Mouse (Mus musculus): ENCODE data around the gene Cryba2. TPM values are rescaled to one million over a fixed set of nuclear protein-coding genes. Genes with fewer than 3 reads are reported as not detected.
A peak's percentile ranks its signal among the peaks of the same experiment; 100 is the strongest.

Cryba2 gene
- not detected for total RNA-seq (2022)

DNA sequence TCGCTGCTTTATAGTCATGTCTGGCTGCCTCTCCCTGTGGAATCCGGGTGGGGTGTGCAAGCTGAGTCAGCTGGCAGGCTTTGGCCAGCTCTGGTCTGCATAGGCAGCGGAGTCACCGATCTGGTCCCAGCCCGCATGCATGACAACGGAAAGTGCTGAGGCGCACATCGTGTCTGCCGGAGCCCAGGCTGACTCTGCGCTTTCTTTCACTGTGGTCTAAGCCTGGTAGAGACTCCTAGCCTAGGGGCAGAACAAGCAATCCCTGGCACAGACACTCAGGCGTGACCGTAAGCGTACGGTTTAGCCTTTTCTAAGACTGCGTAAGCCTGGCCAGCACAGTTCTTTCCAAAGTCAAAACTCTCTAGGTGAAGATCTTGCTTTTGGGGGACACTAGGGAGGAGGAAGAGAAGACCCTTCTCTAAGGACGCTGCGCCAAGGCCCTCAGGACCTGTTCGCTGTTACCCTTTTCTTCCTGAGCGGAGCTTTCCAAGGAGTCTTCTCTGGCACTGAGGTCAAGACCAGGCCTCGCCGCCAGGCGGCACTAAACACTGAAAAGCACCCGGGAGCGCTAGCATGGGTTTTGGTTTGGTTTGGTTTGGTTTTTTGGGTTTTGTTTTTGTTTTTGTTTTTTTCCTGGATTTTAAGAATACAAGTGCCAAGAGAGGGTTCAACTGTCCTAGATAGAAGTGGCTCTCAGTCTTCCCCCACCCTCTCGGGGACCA, at the start of gene Cryba2:
Gene Cryba2 (minus strand): TSS at position 10 of the 722 bp plus-strand sequence.
- no peak for DNase-seq (ENCODE audit: low spot score in 2 of 2)

DNA sequence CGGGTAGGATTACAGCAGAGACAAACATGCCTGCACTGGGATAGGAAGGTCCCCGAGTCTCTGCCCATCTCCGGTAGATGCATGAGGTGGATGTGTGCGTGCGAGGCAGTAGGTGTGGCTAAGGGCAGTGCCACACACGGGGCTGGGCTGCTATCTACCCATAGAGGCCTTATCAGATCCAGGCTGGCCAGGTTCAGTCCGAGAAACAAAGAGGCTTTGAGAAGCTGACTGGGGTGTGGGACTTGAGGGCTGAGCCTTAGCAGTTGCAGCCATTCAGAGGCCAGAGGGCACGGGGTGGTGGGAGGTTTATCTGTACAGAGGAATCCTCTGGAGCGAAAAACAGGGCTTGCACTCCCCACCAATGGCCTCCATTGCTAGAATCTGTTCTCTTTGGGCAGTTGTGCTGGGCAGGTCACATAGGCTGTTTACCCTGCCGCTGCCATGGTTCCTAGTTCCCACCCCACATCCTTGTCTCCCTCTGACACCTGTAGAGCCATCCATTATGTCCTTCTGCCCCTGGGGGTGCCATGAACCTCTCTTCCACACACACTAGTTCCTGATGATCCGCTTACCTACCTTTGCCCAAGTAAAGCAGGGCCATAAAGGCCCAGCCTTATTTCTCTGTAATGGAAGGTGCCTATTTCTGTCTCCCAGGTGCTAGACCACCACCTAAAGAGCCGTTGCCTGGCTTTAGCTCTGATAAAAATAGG, 48.9 kb upstream of the Cryba2 start:
- no peak for DNase-seq (ENCODE audit: low spot score in 2 of 2)

DNA sequence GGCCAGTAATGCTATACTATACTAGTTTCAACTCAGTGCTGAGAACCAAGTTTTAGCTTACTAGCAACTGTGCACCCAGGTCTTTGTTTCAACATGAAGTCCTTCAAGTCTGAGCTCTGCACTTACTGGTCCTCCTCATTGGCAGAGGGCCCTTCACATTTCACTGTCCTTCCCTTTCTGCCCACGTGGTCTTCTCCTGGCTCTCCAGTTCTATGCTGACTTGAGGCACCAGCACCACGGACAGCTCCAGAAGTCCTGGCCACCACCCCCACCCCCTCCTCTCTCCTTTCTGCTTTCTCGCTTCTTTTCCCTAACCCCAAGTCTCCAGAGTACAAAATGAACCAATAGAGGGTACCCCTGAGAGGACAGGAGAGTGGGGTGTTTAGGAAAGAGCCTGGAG, 46.8 kb upstream of the Cryba2 start:
- DNase-seq (ENCODE audit: low spot score in 2 of 2) = no peak

DNA sequence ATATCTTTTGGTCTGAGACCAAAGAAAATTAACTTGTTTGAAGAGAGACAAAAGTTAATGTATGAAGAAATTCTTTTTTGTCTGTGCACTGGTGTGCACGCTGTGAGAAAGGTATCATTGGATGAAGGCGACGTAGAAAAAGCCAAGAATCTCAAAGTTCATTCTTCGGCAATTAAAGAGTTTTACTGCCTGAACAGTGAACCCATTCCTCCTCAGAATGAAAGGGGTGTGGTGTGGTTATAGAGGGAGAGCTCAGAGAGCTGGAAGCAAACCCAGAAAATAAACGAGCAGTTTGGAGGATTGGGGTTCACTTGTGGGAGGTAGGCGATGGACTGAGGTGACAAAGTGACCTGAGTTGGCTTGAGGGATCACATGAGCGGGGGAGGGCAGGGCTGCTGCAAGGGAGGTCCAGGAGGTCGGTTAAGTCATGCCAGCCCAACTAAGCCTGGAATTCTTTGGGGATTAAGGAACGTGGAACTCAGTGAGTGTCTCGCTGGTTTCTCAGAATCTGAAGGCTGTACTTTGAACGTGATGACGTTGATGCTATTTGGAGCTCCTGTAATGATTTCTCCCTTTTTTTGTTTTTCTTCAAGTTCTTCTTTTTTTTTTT, 43.4 kb upstream of the Cryba2 start:
- no peak for DNase-seq (ENCODE audit: low spot score in 2 of 2)

DNA sequence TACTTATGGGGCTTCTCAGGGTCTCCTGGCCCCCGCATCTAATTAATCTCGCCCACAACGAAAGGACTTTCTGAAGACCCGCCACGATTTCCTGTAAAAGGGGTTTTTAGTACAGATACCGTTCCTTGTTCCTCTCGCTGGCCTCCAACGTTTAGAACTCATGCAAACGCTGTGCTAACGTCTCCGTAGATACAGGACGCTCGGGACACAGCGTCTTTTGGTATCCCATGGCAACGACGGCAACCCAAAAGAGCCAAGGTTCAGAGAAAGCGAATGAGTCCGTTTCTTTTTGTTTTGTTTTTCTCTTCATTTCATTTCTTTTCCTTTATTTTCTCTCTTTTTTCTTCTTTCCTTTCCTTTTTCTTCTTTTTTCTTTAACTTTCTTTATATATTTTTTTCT, 42.5 kb upstream of the Cryba2 start, which contains the start of gene Cfap65:
Gene Cfap65 (minus strand): TSS at position 198 of the 400 bp plus-strand sequence.
- DNase-seq (ENCODE audit: low spot score in 2 of 2) = no peak

DNA sequence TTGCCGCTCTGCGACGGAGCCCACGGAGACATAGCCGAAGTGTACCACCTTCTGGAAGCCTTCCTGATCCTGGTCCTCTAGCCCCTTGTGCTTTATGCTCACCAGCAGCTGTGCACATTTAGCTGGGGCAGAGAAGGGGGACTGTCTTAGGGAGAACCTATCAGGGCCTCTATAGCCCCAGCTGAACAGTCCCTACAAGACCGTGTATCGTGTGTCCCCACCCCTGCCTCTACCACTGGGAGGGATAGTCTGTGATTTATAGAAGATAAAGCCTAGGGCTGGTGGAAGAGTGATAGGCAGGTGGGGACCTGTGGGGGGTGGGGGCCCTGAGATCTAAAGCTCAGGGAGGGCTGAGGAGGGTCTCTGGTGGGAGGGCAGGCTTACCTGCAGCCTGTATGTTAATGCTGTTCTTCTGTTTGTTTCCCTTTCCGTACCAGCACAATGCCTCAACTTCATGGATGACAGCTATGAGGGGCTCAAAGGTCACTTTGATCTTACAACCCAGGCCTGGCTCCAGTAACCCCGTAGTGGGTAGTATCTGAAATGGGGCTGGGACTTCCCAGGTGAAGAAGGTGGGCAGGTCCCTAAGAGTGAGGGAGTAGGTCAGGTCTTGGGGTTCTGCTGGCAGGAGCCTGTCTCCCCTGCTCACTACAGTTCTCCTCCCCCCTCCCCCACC, 34.8 kb upstream of the Cryba2 start:
- DNase-seq (ENCODE audit: low spot score in 2 of 2) = no peak

DNA sequence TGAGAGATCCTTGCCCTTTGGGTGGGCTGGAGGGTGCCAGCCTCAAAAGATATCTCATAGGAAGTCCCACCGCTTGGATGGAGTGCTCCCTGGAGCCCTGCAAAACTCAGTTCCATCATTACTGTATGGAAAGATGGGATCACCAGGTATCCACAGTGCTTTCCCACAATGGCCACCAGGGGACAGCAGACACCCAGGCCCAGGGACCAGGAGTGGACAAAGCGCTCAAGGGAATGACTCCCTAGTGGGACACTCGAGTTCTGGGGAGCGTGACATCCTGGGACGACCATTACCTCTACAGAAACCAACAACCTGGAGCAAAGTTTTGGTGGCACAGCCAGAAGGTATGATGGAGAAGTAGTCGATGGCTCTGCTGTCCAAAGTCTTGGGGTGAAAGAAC, 33.8 kb upstream of the Cryba2 start:
- DNase-seq (ENCODE audit: low spot score in 2 of 2) = no peak

DNA sequence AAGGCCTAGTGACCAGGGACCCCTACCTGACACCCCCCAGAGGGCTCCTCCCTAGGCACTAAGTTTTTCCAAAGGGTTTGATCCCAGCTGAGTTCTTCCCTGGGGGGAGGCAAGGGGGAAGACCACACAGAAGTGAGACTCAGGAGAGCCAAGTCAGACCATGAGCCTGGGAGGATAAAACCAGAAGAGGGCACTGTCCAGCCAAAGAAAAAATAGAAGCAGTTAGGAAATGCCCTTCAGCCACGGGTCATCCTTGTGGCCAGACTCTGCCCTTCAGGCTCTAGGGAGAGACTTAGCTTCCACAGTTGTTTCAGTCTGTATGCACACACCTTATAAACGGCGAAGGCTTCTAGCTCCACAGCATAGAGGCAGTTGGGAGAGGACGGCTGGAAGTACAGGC, 31.5 kb upstream of the Cryba2 start:
- DNase-seq (ENCODE audit: low spot score in 2 of 2) = no peak

DNA sequence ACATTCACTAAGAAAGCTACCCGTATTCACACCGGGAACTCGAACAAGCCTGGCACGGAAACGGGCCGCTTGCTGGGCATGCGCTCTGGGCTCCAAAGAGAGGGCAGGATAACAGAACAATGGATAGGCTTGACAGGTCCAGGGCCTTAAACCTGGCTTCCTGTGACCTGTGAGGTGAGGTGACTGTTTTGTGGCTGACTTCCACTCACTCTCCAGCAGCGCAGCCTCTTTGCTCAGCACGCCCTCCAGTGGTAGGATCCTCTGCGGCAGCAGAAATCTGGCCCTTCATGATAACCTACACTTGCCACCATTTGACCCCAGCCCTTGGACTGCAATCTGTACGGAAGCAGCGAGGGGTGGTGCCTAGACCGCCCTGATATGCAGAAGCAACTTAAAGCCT, 22.8 kb upstream of the Cryba2 start:
- DNase-seq (ENCODE audit: low spot score in 2 of 2) = no peak

DNA sequence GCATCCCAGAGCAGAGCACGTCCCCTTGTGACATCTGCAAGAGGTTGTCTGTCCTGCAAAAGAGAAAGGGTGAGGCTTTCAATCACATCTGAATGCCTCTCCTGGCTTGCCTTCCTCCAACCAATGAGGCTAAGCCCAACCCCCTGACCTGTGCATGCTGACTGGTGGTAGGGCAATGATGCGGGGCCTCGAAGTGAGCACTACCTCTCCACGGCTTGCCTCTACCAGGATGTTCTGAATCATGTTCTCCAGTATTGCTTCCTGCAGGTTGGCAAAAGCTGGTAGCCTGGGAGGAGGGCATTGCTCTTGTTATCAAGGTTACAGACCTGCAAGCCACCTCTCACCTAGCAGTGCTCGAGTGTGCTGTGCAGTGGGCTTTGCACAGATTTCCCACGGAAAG, 9.2 kb upstream of the Cryba2 start:
- no peak for DNase-seq (ENCODE audit: low spot score in 2 of 2)

DNA sequence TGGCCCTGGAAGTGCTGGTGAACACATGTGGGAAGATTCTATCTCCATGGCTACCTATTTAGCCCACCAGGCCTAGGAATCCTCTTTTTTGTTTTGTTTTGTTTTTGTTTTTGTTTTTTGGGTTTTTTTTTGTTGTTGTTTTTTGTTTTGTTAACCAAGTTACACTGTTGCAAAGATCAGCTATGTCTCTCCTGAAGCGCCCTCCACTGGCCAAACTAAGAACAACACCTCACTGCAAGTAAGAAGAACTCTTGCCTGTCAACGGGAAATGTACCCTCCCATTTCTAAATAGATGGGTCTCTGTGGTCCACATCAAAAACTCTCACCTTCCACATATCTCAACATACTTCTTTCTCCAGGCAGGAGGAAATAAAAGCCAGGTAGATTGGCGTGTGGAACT, 8.7 kb upstream of the Cryba2 start:
- no peak for DNase-seq (ENCODE audit: low spot score in 2 of 2)

DNA sequence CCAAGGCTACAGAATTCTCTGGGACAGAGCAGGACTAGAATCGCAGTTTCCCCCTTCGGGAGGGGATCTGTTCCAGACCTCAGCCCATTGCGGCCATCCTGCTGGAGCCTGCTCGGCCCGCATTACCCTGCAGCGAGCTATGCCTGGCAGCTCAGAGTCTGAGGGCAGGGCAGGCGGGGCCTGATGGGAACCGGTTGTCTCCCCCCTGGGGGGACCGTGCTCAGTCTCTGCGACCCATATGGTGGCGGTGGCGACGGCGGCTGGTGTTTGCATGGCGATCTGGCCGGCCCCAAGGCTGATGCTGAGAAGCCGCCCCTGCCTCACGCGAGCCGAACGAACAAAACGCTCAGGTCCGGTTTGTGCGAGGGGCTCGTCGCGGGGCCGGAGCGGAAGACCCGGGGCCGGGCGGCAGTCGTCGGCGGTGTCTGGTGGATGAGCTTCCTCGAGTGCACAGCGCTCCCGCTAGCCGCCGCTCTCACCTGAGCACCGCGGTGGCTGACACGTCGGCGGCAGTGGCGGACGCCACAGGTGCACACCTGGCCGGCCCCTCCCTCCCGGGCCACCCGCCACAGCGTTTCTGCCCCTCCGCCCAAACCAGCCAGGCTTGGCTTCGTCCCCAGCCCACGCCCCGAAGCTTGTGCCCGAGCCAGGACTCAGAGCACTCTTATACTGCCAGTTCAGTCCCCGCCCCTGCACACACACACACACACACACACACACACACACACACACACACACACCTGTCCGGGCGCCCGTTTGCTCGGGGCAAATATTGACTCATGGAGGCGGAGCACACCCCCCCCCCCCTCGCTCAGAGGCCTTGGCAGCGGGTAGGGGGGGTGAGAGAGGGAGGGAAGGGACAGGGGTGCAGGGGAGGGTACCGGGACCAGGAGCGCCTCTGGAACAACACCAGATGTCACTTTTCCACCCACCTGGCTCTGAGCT, 7.7 kb upstream of the Cryba2 start:
- no peak for DNase-seq (ENCODE audit: low spot score in 2 of 2)

DNA sequence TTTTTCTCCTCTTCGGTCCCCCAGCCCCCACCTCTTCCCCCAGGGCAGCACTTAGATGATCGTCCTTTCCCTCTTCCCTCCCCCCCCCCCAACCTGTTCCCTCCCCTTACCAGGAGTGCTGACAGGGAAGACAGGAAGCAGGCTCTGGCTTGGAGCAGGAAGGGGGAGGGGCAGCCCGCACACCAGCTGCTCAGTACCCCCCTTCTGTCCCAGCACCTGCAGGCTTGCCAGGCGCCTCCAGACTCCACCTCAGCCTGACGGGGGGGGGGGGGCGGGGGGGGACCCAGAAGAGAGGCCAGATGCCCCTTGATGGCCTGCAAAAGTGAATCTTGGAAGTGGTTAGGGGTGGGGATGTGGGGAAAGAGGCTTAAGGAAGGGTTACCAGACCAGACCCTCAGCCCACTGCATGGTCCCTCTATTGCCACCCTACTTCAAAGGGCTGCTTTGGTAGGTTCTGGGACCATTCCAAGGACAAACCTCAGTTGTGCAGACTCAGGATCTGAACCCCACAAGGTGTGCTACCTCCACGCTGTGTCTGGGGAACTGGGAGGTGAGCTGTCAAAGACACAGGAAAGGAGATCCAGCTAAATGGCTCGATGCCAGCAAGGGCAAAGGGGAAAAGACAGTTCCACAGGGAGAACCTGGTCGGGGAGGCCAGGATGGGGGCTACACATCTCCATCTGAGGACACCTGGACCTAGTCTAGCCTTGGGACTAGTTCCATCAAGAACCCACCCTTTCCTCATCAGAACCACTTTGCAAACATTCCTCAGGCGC, 5.9 kb upstream of the Cryba2 start:
- no peak for DNase-seq (ENCODE audit: low spot score in 2 of 2)

DNA sequence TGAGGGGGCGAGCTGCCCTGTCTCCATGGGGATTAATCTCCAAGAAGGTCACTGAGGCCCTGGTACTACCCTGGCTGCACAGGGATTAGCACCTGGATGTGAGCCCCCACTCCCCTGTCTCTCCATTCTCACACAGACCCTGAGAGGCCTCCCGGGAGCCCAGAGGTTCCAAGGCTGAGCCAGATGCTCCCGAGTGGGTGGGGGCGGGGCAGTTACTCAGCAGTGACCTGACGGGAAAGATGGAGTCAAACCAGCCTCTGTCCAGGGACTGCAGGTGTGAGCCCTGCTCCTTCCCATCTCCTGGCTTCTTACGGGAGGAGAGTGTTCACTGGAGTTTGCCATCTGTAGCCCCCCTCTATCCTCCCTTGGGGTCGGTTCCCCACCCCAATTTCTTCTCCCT, 5.0 kb upstream of the Cryba2 start:
- DNase-seq (ENCODE audit: low spot score in 2 of 2) = no peak

DNA sequence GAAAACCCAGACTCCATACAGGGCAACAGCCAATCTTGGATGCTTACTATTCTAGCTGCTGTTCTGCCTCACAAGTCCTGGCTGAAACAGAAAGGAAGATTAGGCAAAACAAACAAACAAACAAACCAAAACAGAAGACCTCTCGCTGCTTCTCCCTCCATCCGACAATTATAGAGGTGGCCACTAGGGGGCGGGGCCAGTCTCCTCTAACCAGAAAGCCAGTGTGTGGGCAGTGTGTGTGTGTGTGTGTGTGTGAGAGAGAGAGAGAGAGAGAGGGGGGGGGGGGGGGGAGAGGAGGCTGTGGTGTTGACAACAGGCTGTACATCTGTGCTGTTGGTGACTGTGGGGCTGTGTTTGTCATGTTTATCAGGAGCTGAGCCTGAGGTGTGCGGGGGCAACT, 2.0 kb upstream of the Cryba2 start:
- peak in 1 of 2 experiments; percentile 14 for DNase-seq (ENCODE audit: low spot score in 2 of 2)

DNA sequence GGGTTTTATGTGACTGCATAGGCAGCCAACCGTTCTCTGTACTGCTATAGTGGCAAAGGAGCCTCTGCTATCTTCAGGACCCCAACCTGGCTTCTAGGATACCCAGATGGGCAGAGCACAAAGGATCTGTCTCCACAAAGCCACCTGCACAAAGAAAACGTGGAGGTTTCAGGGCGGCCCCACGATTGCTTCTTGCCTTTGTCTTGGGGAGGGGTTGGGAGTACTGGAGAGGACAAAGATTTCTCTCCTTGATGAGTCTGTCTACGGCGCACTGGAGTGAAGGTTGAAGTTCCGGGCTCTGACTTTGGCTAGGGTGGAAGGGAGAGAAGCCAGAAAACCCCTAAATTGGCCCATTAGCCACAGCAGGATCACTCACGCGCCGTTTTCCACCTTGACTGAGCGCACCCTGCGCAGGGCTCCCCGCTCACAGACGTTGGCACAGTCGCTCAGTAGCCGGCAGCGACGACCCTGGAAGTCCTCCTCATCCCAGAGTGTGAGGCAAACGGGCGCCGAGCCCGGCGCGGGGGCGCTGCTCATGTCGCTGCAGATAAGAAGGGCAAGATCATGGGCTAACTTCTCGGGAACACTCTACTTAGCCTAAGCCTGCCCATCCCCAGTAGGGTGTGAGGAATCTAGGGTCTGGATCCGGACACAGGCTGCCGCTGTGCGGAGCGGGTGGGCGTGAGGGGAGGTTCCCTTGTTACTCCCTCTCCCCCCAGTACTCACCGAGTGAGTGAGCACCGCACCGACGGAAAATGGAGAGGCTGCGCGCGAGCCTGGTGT, 401 bp downstream of the Cryba2 start:
- DNase-seq (ENCODE audit: low spot score in 2 of 2) = no peak

DNA sequence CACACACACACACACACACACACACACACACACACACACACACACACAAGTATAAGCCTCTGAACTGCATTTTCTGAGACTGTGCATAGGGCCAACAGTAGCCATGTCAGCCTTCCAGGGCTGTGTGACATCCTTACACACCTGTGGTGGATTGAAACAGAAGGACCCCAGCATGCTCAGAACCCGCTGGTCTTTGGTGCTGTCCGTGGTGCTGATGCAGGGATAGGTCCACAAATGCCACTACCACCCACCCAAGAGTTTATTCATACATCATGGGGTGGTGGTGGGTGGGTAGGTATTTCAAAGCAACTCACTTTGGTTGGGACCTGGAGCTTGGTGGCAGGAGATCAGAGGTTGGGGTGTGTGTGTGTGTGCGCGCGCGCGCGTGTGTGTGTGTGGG, 1.4 kb downstream of the Cryba2 start:
- DNase-seq (ENCODE audit: low spot score in 2 of 2) = no peak

DNA sequence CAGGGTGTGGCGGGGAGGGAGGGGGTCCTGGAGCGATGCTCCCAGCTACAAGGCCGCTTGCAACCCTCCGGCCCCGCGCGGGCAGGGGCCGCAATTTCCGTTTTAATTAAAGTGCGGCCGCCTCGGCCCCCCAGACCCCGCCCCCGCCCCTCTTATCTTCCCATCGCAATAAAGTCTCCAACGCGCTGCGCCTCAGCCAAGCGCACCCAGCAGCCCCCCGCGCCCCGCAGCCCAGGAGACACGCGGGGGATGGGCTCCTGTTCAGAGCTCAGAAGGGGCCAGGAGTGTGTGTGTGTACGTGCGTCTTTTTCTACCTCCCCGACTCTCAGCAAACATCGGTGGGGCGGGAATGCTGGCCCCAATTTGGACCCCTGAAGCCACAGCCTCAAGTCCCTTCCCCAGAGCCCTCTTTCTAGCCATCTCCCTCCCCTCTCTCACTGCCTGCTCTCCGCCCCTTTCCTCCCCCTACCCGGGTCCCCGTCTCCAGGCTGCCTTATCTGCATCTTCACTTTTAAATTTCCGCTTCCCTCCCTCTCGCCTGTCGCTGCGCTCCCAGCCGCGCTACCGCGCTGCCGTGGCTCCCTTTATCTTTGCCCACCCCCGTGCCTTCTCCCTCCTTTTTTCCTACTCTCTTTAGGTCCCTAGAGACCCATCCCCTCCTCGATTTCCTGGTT, 7.4 kb downstream of the Cryba2 start, which contains the start of gene Fev:
Gene Fev (minus strand): TSS at position 51 of the 674 bp plus-strand sequence.
- DNase-seq (ENCODE audit: low spot score in 2 of 2) = no peak
